Mouse (Mus musculus): ENCODE results near the gene D10Jhu81e. TPM values are rescaled to one million over a fixed set of nuclear protein-coding genes. Genes with fewer than 3 reads are reported as not detected.

D10Jhu81e gene
- polyA plus RNA-seq, 1 experiment from 2014 or later: 30.3 TPM

GRCm38 (mm10) chr10:78158041-78158440 lies 11.5 kb downstream of the D10Jhu81e start:
- Histone ChIP-seq H3K36me3 (ENCODE audit: inconsistent target) (peaks cover 9% of the 10 kb centered on the region; the same call in 1 of the 2 replicates), H3K27ac (no peak overlapping the region), H3K4me3 (ENCODE audit: inconsistent target) (no peak overlapping the region), H3K79me2 (ENCODE audit: inconsistent target) (no peaks in the 10 kb centered on the region)
- WGBS (ENCODE audit: missing documents): 94% methylated on average over 15 of the region's 15 CpGs

GRCm38 (mm10) chr10:78156926-78157325 lies 12.7 kb downstream of the D10Jhu81e start:
- 68% methylated on average over 3 of the region's 6 CpGs for WGBS (ENCODE audit: missing documents)

GRCm38 (mm10) chr10:78148834-78149766 lies 20.5 kb downstream of the D10Jhu81e start:
- Histone ChIP-seq H3K27ac (peak overlapping the region; percentile 91), H3K79me2 (ENCODE audit: inconsistent target) (no peaks in the 10 kb centered on the region), H3K36me3 (ENCODE audit: inconsistent target) (no peaks in the 10 kb centered on the region), H3K4me3 (ENCODE audit: inconsistent target) (no peak overlapping the region)
- 26% methylated on average over 10 of the region's 10 CpGs for WGBS (ENCODE audit: missing documents)

More at GRCm38 (mm10) chr10:78156926-78157325, 12.7 kb downstream of the D10Jhu81e start:
- H3K79me2 ChIP-seq (ENCODE audit: inconsistent target): no peaks in the 10 kb centered on the region
- no peak overlapping the region for H3K27ac ChIP-seq
- no peak overlapping the region for H3K4me3 ChIP-seq (ENCODE audit: inconsistent target)
- H3K36me3 ChIP-seq (ENCODE audit: inconsistent target): no peaks in the 10 kb centered on the region

- Histone ChIP-seq H3K27ac (peak overlapping the region; percentile 91), H3K36me3 (ENCODE audit: inconsistent target) (no peaks in the 10 kb centered on the region), H3K79me2 (ENCODE audit: inconsistent target) (no peaks in the 10 kb centered on the region), H3K4me3 (ENCODE audit: inconsistent target) (no peak overlapping the region)
- 78% methylated on average over 3 of the region's 4 CpGs for WGBS (ENCODE audit: missing documents)
These were observed 21.6 kb downstream of the D10Jhu81e start for GRCm38 (mm10) chr10:78147908-78148441.

GRCm38 (mm10) chr10:78143727-78144505 lies 25.7 kb downstream of the D10Jhu81e start:
- no peaks in the 10 kb centered on the region for H3K79me2 ChIP-seq (ENCODE audit: inconsistent target)
- H3K27ac ChIP-seq: no peak overlapping the region
- H3K36me3 ChIP-seq (ENCODE audit: inconsistent target): no peaks in the 10 kb centered on the region
- H3K4me3 ChIP-seq (ENCODE audit: inconsistent target): no peak overlapping the region
- 45% methylated on average over 8 of the region's 8 CpGs for WGBS (ENCODE audit: missing documents)

GRCm38 (mm10) chr10:78140843-78141242 lies 28.7 kb downstream of the D10Jhu81e start:
- Histone ChIP-seq H3K27ac (no peak overlapping the region), H3K79me2 (ENCODE audit: inconsistent target) (no peaks in the 10 kb centered on the region), H3K4me3 (ENCODE audit: inconsistent target) (no peak overlapping the region), H3K36me3 (ENCODE audit: inconsistent target) (no peaks in the 10 kb centered on the region)
- 96% methylated on average over 3 of the region's 3 CpGs for WGBS (ENCODE audit: missing documents)

- Histone ChIP-seq H3K27ac (no peak overlapping the region), H3K79me2 (ENCODE audit: inconsistent target) (no peaks in the 10 kb centered on the region), H3K36me3 (ENCODE audit: inconsistent target) (no peaks in the 10 kb centered on the region), H3K4me3 (ENCODE audit: inconsistent target) (no peak overlapping the region)
- WGBS (ENCODE audit: missing documents): 100% methylated on average over 1 of the region's 1 CpGs
These were observed 29.4 kb downstream of the D10Jhu81e start for GRCm38 (mm10) chr10:78140251-78140600.

- no peaks in the 10 kb centered on the region for H3K79me2 ChIP-seq (ENCODE audit: inconsistent target)
- no peak overlapping the region for H3K4me3 ChIP-seq (ENCODE audit: inconsistent target)
- H3K36me3 ChIP-seq (ENCODE audit: inconsistent target): no peaks in the 10 kb centered on the region
- WGBS (ENCODE audit: missing documents): 93% methylated on average over 11 of the region's 11 CpGs
- no peak overlapping the region for H3K27ac ChIP-seq
These were observed 29.9 kb downstream of the D10Jhu81e start for GRCm38 (mm10) chr10:78139572-78140250.

- no peak overlapping the region for H3K27ac ChIP-seq
- no peaks in the 10 kb centered on the region for H3K79me2 ChIP-seq (ENCODE audit: inconsistent target)
- WGBS (ENCODE audit: missing documents): 49% methylated on average over 10 of the region's 14 CpGs
- no peak overlapping the region for H3K4me3 ChIP-seq (ENCODE audit: inconsistent target)
- no peaks in the 10 kb centered on the region for H3K36me3 ChIP-seq (ENCODE audit: inconsistent target)
These were observed 30.6 kb downstream of the D10Jhu81e start for GRCm38 (mm10) chr10:78138812-78139523.

GRCm38 (mm10) chr10:78137191-78137590 lies 32.4 kb downstream of the D10Jhu81e start:
- no peak overlapping the region for H3K27ac ChIP-seq
- no peaks in the 10 kb centered on the region for H3K36me3 ChIP-seq (ENCODE audit: inconsistent target)
- WGBS (ENCODE audit: missing documents): 72% methylated on average over 3 of the region's 3 CpGs
- no peak overlapping the region for H3K4me3 ChIP-seq (ENCODE audit: inconsistent target)
- H3K79me2 ChIP-seq (ENCODE audit: inconsistent target): no peaks in the 10 kb centered on the region

GRCm38 (mm10) chr10:78135947-78136346 lies 33.6 kb downstream of the D10Jhu81e start:
- no peak overlapping the region for H3K4me3 ChIP-seq (ENCODE audit: inconsistent target)
- H3K27ac ChIP-seq: peak overlapping the region; percentile 75; the same call in 1 of the 2 replicates
- no peaks in the 10 kb centered on the region for H3K36me3 ChIP-seq (ENCODE audit: inconsistent target)
- 89% methylated on average over 5 of the region's 5 CpGs for WGBS (ENCODE audit: missing documents)
- no peaks in the 10 kb centered on the region for H3K79me2 ChIP-seq (ENCODE audit: inconsistent target)

GRCm38 (mm10) chr10:78134975-78135798 lies 34.4 kb downstream of the D10Jhu81e start:
- H3K27ac ChIP-seq: peak overlapping the region; percentile 75
- no peak overlapping the region for H3K4me3 ChIP-seq (ENCODE audit: inconsistent target)
- 47% methylated on average over 14 of the region's 14 CpGs for WGBS (ENCODE audit: missing documents)
- H3K79me2 ChIP-seq (ENCODE audit: inconsistent target): no peaks in the 10 kb centered on the region
- H3K36me3 ChIP-seq (ENCODE audit: inconsistent target): no peaks in the 10 kb centered on the region

- Histone ChIP-seq H3K36me3 (ENCODE audit: inconsistent target) (no peaks in the 10 kb centered on the region), H3K79me2 (ENCODE audit: inconsistent target) (no peaks in the 10 kb centered on the region), H3K4me3 (ENCODE audit: inconsistent target) (no peak overlapping the region), H3K27ac (peak overlapping the region; percentile 75)
- 22% methylated on average over 4 of the region's 4 CpGs for whole genome bisulfite sequencing (ENCODE audit: missing documents)
These were observed 35.2 kb downstream of the D10Jhu81e start for GRCm38 (mm10) chr10:78134400-78134799.

Data from macrophage (primary cell).